Mouse (Mus musculus) embryonic facial prominence, embryonic 11.5 days (tissue): ENCODE measurements around the gene Cmip. TPM values are rescaled to one million over a fixed set of nuclear protein-coding genes. Genes with fewer than 3 reads are reported as not detected.
"Not testable (repeated sequence)": the region's sequence is repeated elsewhere in the genome, so short reads cannot be mapped to it uniquely, and the experiment has no call there.

Experiments used
- ATAC-seq: fragments of 200-750 bp; cut with Nextera tagmentation; replicated peaks from 2 replicates; pipeline ENCODE4 v1.8.0; 2017; ENCODE audit warnings: low read depth; ENCODE audit not compliant: insufficient number of reproducible peaks, low FRiP score, low TSS enrichment
- DNase-seq: peaks from one replicate; pipeline ENCODE4 v3.0.0-alpha.2; 2015; ENCODE audit warnings: low spot score
- H3K27ac ChIP-seq: fragments of 300-500 bp; sonication (generic); replicated peaks from 2 replicates; pipeline ENCODE4 v1.5.1; 2014; ENCODE audit warnings: mild to moderate bottlenecking, low read depth, low read length, control low read depth
- H3K27me3 ChIP-seq: fragments of 300-500 bp; sonication (generic); 2 replicates; pipeline ENCODE4 v1.6.1; 2014; ENCODE audit warnings: mild to moderate bottlenecking, low read length, moderate library complexity, mixed read lengths; ENCODE audit not compliant: control insufficient read depth, insufficient read depth
- H3K36me3 ChIP-seq: fragments of 300-500 bp; sonication (generic); replicated peaks from 2 replicates; pipeline ENCODE4 v1.6.1; 2014; ENCODE audit warnings: low read depth, mild to moderate bottlenecking, low read length, moderate library complexity, mixed read lengths; ENCODE audit not compliant: control insufficient read depth, insufficient read depth
- H3K4me1 ChIP-seq: fragments of 300-500 bp; sonication (generic); 2 replicates; pipeline ENCODE4 v1.6.1; 2014; ENCODE audit warnings: low read length, mixed read lengths; ENCODE audit not compliant: control insufficient read depth, insufficient read depth
- H3K4me2 ChIP-seq: fragments of 300-500 bp; sonication (generic); 2 replicates; pipeline ENCODE4 v1.6.1; 2014; ENCODE audit warnings: low read depth, mild to moderate bottlenecking, control low read depth, low read length, moderate library complexity
- H3K4me3 ChIP-seq: fragments of 300-500 bp; sonication (generic); 2 replicates; pipeline ENCODE4 v1.5.1; 2014; ENCODE audit warnings: low read depth, low read length, control low read depth
- H3K9ac ChIP-seq: fragments of 300-500 bp; sonication (generic); replicated peaks from 2 replicates; pipeline ENCODE4 v1.6.1; 2014; ENCODE audit warnings: mild to moderate bottlenecking, control low read depth, low read length
- H3K9me3 ChIP-seq: fragments of 300-500 bp; sonication (generic); replicated peaks from 2 replicates; pipeline ENCODE4 v1.6.1; 2016; ENCODE audit warnings: mild to moderate bottlenecking, low read length, inconsistent platforms, mixed read lengths; ENCODE audit not compliant: control insufficient read depth
- whole genome bisulfite sequencing: fragments of 180-500 bp; shearing (Covaris S2); extraction: QIAGEN DNeasy Blood & Tissue Kit; methylation state at CpG from one replicate; pipeline ENCODE4 v1.1.7; 2014; 5-methylcytosine and 5-hydroxymethylcytosine counted together
- polyA plus RNA-seq: library from polyadenylated mRNA; unstranded; fragments of >200 nt; fragmentation: Nextera tagmentation; extraction: Ambion mirVana; gene quantifications from 2 replicates; pipeline ENCODE4 v1.2.1, GENCODE M21; 2014

The Cmip gene
- polyA plus RNA-seq, 1 experiment from 2014 or later, result 20.4 TPM

DNA sequence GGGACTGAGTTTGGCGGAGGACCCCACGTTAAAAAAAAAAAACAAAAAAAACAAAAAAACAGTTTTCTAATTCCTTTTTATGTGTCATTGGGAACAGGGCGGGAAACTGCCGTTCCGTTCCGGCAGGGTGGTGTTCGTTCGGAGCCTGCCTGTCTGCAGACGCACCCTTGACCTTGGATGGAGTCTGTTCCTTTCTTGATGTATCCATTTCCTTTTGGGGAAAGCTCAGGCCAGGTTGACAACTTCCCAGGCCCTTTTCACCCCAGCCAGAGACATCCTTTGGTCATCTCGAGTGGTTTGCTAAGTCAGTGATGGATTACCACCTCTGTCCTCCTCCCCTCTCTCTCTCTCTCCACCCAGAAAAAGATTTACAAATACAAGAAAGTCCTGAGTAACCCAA, 154.0 kb downstream of the Cmip start:
- Histone ChIP-seq H3K4me2 (no peak overlapping the region), H3K4me3 (no peak overlapping the region), H3K4me1 (no peaks in the 10 kb centered on the region; the same call in 1 of the 2 replicates), H3K36me3 (no peaks in the 10 kb centered on the region), H3K27me3 (no peaks in the 10 kb centered on the region), H3K9ac (no peak overlapping the region), H3K27ac (no peak overlapping the region), H3K9me3 (no peaks in the 10 kb centered on the region)
- no peak for DNase-seq
- no peak for ATAC-seq
- WGBS, result 78% methylated on average over 10 of the region's 10 CpGs

DNA sequence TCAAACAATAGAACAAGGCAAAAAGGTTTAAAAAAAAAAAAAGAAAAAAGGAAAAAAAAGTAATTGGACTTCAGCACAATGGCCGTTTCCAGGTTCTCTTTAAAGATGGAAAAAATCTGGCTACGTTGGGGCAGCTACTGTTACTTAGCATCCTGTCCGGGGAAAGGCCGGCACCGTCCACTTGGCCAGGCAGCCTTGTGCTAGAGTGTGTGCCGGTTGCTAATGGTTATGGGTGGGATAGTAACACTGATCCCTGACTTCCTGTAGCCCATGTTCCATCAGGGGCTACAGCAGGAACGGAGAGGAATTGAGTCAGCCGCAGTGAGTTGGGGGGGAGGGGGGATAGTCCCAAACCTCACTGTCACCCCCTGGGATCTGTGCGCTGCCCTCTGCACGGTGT, 155.4 kb downstream of the Cmip start:
- Histone ChIP-seq H3K4me2 (no peak overlapping the region), H3K27ac (no peak overlapping the region), H3K27me3 (no peaks in the 10 kb centered on the region), H3K4me3 (no peak overlapping the region), H3K4me1 (no peaks in the 10 kb centered on the region; the same call in 1 of the 2 replicates), H3K36me3 (no peaks in the 10 kb centered on the region), H3K9me3 (no peaks in the 10 kb centered on the region), H3K9ac (no peak overlapping the region)
- ATAC-seq (no peak), DNase-seq (no peak)
- 84% methylated on average over 10 of the region's 10 CpGs for WGBS

DNA sequence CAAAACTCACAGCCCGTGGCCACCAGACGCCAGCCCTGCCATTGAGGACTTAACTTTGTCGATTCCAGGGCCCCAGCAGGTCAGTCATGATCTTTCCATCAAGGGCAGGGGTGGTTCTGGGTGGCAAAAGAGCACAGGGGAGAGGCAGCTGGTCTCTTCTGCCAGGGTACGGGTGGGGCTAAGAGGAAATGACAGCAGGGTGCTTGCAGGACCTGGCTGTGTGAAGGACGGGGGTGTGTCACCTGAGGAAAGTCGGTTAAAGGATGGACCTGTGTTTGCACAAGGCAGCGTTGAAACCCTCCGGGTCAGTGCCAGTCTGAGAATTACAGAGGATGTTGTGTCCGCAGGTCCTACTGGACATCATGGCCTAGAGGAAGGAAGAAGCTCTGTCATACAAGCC, 161.0 kb downstream of the Cmip start:
- Histone ChIP-seq H3K27ac (no peak overlapping the region), H3K36me3 (no peaks in the 10 kb centered on the region; the same call in 1 of the 2 replicates), H3K27me3 (no peaks in the 10 kb centered on the region), H3K9ac (no peak overlapping the region), H3K4me1 (no peaks in the 10 kb centered on the region), H3K4me2 (no peak overlapping the region), H3K4me3 (no peak overlapping the region), H3K9me3 (no peaks in the 10 kb centered on the region)
- 91% methylated on average over 9 of the region's 9 CpGs for WGBS
- ATAC-seq (no peak), DNase-seq (no peak)

DNA sequence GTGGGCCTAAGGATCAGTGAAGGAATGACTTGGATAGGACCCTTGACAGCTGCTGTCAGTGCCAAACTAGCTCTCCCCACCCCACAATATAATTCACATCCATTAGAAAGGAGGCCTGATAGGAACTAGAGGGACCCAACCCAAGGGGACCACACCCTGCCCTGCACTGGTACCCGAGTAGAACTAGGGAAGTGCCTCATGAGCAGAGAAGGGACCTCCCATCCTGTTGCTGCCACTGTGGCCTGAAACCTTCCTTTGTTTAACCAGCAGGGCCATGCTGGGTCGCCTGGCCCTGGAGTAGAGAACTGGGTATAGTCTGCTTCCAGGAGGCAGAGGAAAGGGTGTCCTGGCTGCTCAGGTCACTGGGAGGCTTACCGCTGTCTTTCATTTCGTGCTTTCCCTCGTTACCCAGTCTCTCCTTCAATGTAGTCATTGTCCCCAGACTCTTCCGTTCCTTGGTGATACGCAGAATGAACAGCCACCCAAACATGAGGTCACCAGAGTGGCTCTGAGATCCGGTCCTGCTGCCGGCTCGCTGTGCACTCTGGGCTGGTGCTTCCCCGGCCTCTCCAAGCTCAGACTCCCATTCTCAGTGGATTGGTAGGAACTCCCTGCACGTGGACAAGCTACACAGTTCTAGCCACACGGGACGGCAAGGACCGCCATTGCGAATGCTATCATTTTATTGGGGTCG, 164.1 kb downstream of the Cmip start:
- Histone ChIP-seq H3K4me1 (no peaks in the 10 kb centered on the region), H3K27me3 (no peaks in the 10 kb centered on the region), H3K9me3 (no peaks in the 10 kb centered on the region), H3K36me3 (no peaks in the 10 kb centered on the region; the same call in 1 of the 2 replicates), H3K4me2 (no peak overlapping the region), H3K4me3 (no peak overlapping the region), H3K27ac (no peak overlapping the region), H3K9ac (no peak overlapping the region)
- 77% methylated on average over 17 of the region's 17 CpGs for WGBS
- DNase-seq (no peak), ATAC-seq (no peak)

DNA sequence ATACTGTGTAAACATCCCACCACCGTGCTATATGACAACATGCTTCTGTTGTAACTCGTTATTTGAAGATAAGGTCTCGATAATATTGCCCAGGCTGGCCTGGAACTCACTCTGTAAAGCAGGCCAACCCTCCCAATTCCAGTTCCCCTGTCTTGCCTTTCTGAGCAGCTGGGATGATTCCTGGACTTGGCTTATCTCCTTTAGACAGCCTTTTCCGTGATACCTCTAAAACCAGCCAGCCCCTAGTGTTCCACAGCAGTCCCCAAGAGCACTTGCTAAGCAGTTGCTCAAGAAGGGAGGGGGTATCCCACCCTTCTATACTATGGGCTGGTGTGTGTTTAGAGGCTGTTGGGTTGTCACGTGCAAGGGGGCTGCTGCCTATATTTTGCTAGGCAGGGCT, 165.0 kb downstream of the Cmip start:
- no peak for DNase-seq
- Histone ChIP-seq H3K9ac (no peak overlapping the region), H3K4me1 (no peaks in the 10 kb centered on the region), H3K4me2 (no peak overlapping the region), H3K27me3 (no peaks in the 10 kb centered on the region), H3K36me3 (no peaks in the 10 kb centered on the region; the same call in 1 of the 2 replicates), H3K4me3 (no peak overlapping the region), H3K9me3 (no peaks in the 10 kb centered on the region), H3K27ac (no peak overlapping the region)
- WGBS, result 90% methylated on average over 5 of the region's 5 CpGs
- ATAC-seq, result no peak

DNA sequence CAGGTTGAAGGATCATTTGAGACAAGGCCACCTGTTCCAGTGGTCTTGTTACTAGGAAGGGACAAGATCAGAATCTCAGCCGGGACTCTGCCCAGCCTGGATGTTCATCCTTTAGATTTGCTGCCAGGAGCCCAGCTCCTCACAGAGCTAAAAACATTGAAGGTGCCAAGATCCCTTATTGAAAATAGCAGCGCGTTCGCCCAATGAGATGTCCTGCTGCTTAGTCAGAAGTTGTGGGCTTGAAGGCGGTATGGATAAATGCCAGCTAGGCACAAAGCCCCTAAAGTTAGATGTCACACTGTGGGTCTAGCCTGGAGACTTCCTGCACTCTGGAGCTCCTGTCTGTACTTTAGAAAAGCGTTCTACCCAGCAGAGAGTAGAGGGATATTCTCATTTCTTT, 165.5 kb downstream of the Cmip start:
- 92% methylated on average over 6 of the region's 6 CpGs for whole genome bisulfite sequencing
- Histone ChIP-seq H3K9ac (no peak overlapping the region), H3K4me2 (no peak overlapping the region), H3K4me3 (no peak overlapping the region), H3K36me3 (no peaks in the 10 kb centered on the region; the same call in 1 of the 2 replicates), H3K27ac (no peak overlapping the region), H3K27me3 (no peaks in the 10 kb centered on the region), H3K4me1 (no peaks in the 10 kb centered on the region), H3K9me3 (no peaks in the 10 kb centered on the region)
- ATAC-seq, result no peak
- DNase-seq, result no peak

DNA sequence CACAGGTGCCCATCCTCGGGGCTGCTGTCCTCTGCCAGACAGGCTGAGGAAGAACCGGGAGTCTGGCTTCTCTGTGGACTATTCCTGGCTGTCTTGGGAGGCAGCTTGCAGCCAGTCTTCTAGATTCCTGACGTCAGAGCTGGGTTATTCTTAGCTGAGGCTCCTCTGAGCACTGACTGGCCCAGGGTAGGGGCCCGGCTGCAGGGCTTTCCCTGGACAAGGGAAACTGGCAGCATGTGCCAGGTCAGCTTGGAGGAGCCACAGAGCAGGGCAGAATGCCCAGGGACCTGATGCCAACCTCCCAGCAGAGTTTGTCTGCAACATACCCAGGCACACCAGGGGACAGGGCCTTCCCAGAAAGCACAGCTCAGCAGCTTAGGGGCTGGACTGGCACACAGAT, 166.2 kb downstream of the Cmip start:
- no peaks in the 10 kb centered on the region; the same call in none of the 2 replicates for H3K36me3 ChIP-seq
- H3K4me3 ChIP-seq, result no peak overlapping the region
- WGBS, result 84% methylated on average over 4 of the region's 4 CpGs
- H3K9me3 ChIP-seq, result no peaks in the 10 kb centered on the region
- no peak overlapping the region for H3K9ac ChIP-seq
- H3K27ac ChIP-seq, result no peak overlapping the region
- DNase-seq, result no peak
- ATAC-seq, result no peak
- H3K4me1 ChIP-seq, result no peaks in the 10 kb centered on the region
- no peaks in the 10 kb centered on the region for H3K27me3 ChIP-seq
- no peak overlapping the region for H3K4me2 ChIP-seq

DNA sequence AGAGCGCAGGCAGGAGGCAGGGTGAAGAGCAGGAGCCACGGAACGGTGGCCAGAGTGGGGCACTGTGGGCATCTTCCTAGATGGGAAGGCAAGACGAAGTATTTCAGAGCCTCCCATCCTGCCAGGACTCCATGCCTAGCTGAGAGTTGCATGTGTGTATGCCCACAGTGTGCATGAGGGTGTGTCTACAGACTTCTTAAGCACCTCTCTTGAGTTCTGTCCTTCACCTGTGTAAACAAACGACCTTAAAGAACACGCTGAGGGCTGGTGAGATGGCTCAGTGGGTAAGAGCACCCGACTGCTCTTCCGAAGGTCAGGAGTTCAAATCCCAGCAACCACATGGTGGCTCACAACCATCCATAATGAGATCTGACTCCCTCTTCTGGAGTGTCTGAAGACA, 171.0 kb downstream of the Cmip start:
- not testable (repeated sequence) for H3K4me2 ChIP-seq, H3K36me3 ChIP-seq, H3K9me3 ChIP-seq, H3K4me1 ChIP-seq, ATAC-seq, H3K27me3 ChIP-seq, H3K27ac ChIP-seq, H3K9ac ChIP-seq, H3K4me3 ChIP-seq, DNase-seq
- 90% methylated on average over 8 of the region's 8 CpGs for WGBS
